ENCODE assay signal across 8 mouse cellular contexts in the genomic region with DNA sequence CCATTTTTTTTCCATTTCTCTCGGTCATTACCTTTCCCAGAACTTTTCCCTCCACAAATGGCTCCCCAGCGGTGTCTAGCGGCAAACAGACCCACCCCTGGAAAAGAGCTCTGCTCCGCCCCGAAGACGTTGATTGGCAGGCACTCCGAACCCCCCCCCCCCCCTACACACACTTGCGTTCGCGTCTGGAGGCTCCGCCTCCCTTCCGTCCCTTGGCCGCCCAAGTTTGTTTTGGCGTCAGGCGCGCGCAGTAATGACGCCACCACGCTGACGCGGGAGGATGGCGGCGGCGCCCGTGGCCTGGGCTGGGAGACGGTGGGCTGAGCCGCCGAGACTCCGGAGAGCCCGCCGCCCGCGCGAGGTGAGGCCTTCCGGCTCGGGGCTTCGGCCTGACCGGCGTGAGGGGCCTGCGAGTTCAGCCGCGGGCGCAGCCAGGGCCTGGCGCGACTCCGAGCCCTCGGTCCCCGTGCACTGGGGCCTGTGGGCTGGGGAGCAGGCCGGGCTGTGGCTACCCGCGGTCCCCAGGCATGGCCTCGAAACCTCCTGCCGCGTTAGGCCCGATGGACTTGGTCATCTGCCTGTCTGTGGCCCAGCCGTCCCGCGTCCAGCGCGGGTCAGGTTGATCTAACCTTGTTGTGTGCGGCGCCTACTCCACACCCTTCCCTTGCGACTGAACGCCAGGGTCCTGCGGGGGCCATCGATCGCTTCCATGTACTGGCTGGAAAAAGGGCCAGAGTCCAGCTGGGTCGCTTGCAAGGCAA. TPM values are rescaled to one million over a fixed set of nuclear protein-coding genes. Genes with fewer than 3 reads are reported as not detected.
A peak's percentile ranks its signal among the peaks of the same experiment; 100 is the strongest.
DNase-seq lines count a peak whose midpoint lies in the region; ATAC-seq and TF ChIP-seq lines count a peak whose summit lies in the region.

Gene Pskh1 (plus strand): TSS at position 262 of the 761 bp plus-strand sequence.

- peaks cover 0 to 19% of the 10 kb centered on the region in 2 experiments; a peak in 2 of 4 replicates for H3K4me1 ChIP-seq in CH12.LX (ENCODE audit: control insufficient read depth in 1 of 2, insufficient read depth in 2 of 2)
- H3K4me1 ChIP-seq in forebrain, embryonic 11.5 days (replicated peaks; ENCODE audit: control insufficient read depth, insufficient read depth, low read length): peaks cover 2% of the 10 kb centered on the region; the same call in 1 of the 2 replicates
- H3K4me1 ChIP-seq in heart, embryonic 16.5 days (ENCODE audit: control insufficient read depth, insufficient read depth, low read length): peaks cover 9% of the 10 kb centered on the region
- peaks cover 21% of the 10 kb centered on the region for H3K4me1 ChIP-seq in liver, embryonic 15.5 days (replicated peaks)
- peaks cover 7% of the 10 kb centered on the region for H3K4me1 ChIP-seq in neural tube, embryonic 12.5 days

- H3K4me2 ChIP-seq in CH12.LX (ENCODE audit: insufficient read depth, low read depth, poor library complexity, severe bottlenecking): peak within 1 kb of the TSS; percentile 72
- H3K4me2 ChIP-seq in forebrain, embryonic 11.5 days (ENCODE audit: low read depth, low read length, severe bottlenecking): peak within 1 kb of the TSS; percentile 86
- H3K4me2 ChIP-seq in heart, embryonic 16.5 days (ENCODE audit: low read depth, low read length): peak within 1 kb of the TSS; percentile 84
- peak within 1 kb of the TSS; percentile 77 for H3K4me2 ChIP-seq in liver, embryonic 15.5 days
- H3K4me2 ChIP-seq in neural tube, embryonic 12.5 days (replicated peaks): peak within 1 kb of the TSS; percentile 93

- TF ChIP-seq CTCF in CH12.LX (conservative IDR thresholded peaks at IDR 0.05 in 1 of 2, IDR thresholded peaks at IDR 0.05 in 1 of 2; ENCODE audit: low read depth in 2 of 2, low read length in 2 of 2): no peak

- ATAC-seq in forebrain, embryonic 11.5 days (replicated peaks; ENCODE audit: low FRiP score): peak; percentile 94
- ATAC-seq in heart, embryonic 16.5 days (replicated peaks; ENCODE audit: extremely low read depth, insufficient read depth, low FRiP score): peak; percentile 96
- peak; percentile 93 for ATAC-seq in liver, embryonic 15.5 days (ENCODE audit: insufficient read depth)
- ATAC-seq in neural tube, embryonic 12.5 days (ENCODE audit: low FRiP score, low read depth): peak; percentile 97

- peaks cover 0 to 22% of the 10 kb centered on the region in 2 experiments for H3K36me3 ChIP-seq in CH12.LX (replicated peaks in 1 of 2; ENCODE audit: control insufficient read depth in 1 of 2, insufficient read depth in 1 of 2, low read length in 1 of 2)
- H3K36me3 ChIP-seq in forebrain, embryonic 11.5 days (ENCODE audit: control insufficient read depth, insufficient read depth, low read length): no peaks in the 10 kb centered on the region
- H3K36me3 ChIP-seq in heart, embryonic 16.5 days (ENCODE audit: control insufficient read depth, insufficient read depth): no peaks in the 10 kb centered on the region
- no peaks in the 10 kb centered on the region for H3K36me3 ChIP-seq in liver, embryonic 15.5 days (replicated peaks)
- H3K36me3 ChIP-seq in neural tube, embryonic 12.5 days: no peaks in the 10 kb centered on the region

- peak within 1 kb of the TSS; percentile 5; the same call in 1 of the 2 replicates for H3K27ac ChIP-seq in CH12.LX (ENCODE audit: insufficient read depth, low read depth)
- H3K27ac ChIP-seq in forebrain, embryonic 11.5 days (ENCODE audit: low read depth, low read length): peak within 1 kb of the TSS; percentile 57
- peak within 1 kb of the TSS; percentile 89 for H3K27ac ChIP-seq in heart, embryonic 16.5 days (ENCODE audit: low read length)
- peak within 1 kb of the TSS; percentile 96 for H3K27ac ChIP-seq in liver, embryonic 15.5 days (replicated peaks)
- H3K27ac ChIP-seq in neural tube, embryonic 12.5 days: peak within 1 kb of the TSS; percentile 64; the same call in 1 of the 2 replicates

- no peaks in the 10 kb centered on the region for H3K27me3 ChIP-seq in CH12.LX (replicated peaks)
- no peaks in the 10 kb centered on the region for H3K27me3 ChIP-seq in forebrain, embryonic 11.5 days (ENCODE audit: control insufficient read depth, insufficient read depth, low read length)
- no peaks in the 10 kb centered on the region for H3K27me3 ChIP-seq in heart, embryonic 16.5 days (ENCODE audit: control insufficient read depth, insufficient read depth, low read length)
- H3K27me3 ChIP-seq in liver, embryonic 15.5 days: no peaks in the 10 kb centered on the region
- no peaks in the 10 kb centered on the region for H3K27me3 ChIP-seq in neural tube, embryonic 12.5 days (replicated peaks)

- under 1% methylated on average over 68 of the region's 68 CpGs for WGBS in forebrain, embryonic 11.5 days
- under 1% methylated on average over 59 of the region's 68 CpGs for WGBS in heart, embryonic 16.5 days
- under 1% methylated on average over 68 of the region's 68 CpGs for WGBS in liver, embryonic 15.5 days (ENCODE audit: insufficient replicate concordance)
- WGBS in neural tube, embryonic 12.5 days: under 1% methylated on average over 68 of the region's 68 CpGs

- H3K79me2 ChIP-seq in CH12.LX (replicated peaks; ENCODE audit: control insufficient read depth, extremely low read depth, insufficient read depth, poor library complexity, severe bottlenecking): peaks cover 8% of the 10 kb centered on the region; the same call in 1 of the 2 replicates

- no peak for TF ChIP-seq RAD21 in CH12.LX (IDR thresholded peaks at IDR 0.05; ENCODE audit: low read depth, low read length)

- peak within 1 kb of the TSS; percentile 86 for H3K9ac ChIP-seq in CH12.LX (ENCODE audit: insufficient read depth, low read depth)
- peak within 1 kb of the TSS; percentile 98 for H3K9ac ChIP-seq in forebrain, embryonic 11.5 days (ENCODE audit: low read length)
- peak within 1 kb of the TSS; percentile 99 for H3K9ac ChIP-seq in heart, embryonic 16.5 days (ENCODE audit: low read length)
- peak within 1 kb of the TSS; percentile 99 for H3K9ac ChIP-seq in liver, embryonic 15.5 days
- H3K9ac ChIP-seq in neural tube, embryonic 12.5 days: peak within 1 kb of the TSS; percentile 96

- no peaks in the 10 kb centered on the region for H3K9me3 ChIP-seq in CH12.LX (replicated peaks; ENCODE audit: low read length)
- no peaks in the 10 kb centered on the region for H3K9me3 ChIP-seq in forebrain, embryonic 11.5 days (ENCODE audit: control insufficient read depth, low read length)
- H3K9me3 ChIP-seq in heart, embryonic 16.5 days (replicated peaks; ENCODE audit: control insufficient read depth, low read length): no peaks in the 10 kb centered on the region
- no peaks in the 10 kb centered on the region for H3K9me3 ChIP-seq in liver, embryonic 15.5 days (replicated peaks)
- H3K9me3 ChIP-seq in neural tube, embryonic 12.5 days: no peaks in the 10 kb centered on the region

- TF ChIP-seq EP300 in CH12.LX (IDR thresholded peaks at IDR 0.05; ENCODE audit: low read length): no peak

- in situ Hi-C loops in CH12.LX (cut with MboI; ENCODE audit: low pct_ligation_motif_present, low pct_unique_long_range_greater_than_20kb, low sequenced_read_pairs): no loop called here

- peak within 1 kb of the TSS; percentile 93 to 99 (median 95) for H3K4me3 ChIP-seq in CH12.LX (replicated peaks in 1 of 3; ENCODE audit: low read depth in 2 of 3, low read length in 2 of 3, poor library complexity in 1 of 3)
- peak within 1 kb of the TSS; percentile 90 for H3K4me3 ChIP-seq in forebrain, embryonic 11.5 days (ENCODE audit: low read depth, low read length)
- H3K4me3 ChIP-seq in heart, embryonic 16.5 days (ENCODE audit: low read length): peak within 1 kb of the TSS; percentile 92
- H3K4me3 ChIP-seq in liver, embryonic 15.5 days (replicated peaks): peak within 1 kb of the TSS; percentile 97
- H3K4me3 ChIP-seq in neural tube, embryonic 12.5 days: peak within 1 kb of the TSS; percentile 96

- dilution Hi-C loops in CH12.LX (cut with MboI; ENCODE audit: extremely low pct_ligation_motif_present, extremely low pct_unique_long_range_greater_than_20kb, low sequenced_read_pairs): no loop called here

- peak; percentile 86 for TF ChIP-seq POLR2A in CH12.LX (IDR thresholded peaks at IDR 0.05; ENCODE audit: low read depth, low read length)

- peak; percentile 92 for DNase-seq in CH12.LX (ENCODE audit: extremely low read depth)
- peak; percentile 90 for DNase-seq in c-Kit-positive CD71-positive TER-119-negative erythroid progenitor cells, embryonic 14.5 days (ENCODE audit: low read depth)
- DNase-seq in forebrain, embryonic 11.5 days (ENCODE audit: low spot score): peak; percentile 96
- peak; percentile 93 to 96 for DNase-seq in kidney, postnatal 36 days
- peak; percentile 87 for DNase-seq in telencephalon, adult 2 months (ENCODE audit: low read depth, low spot score)

TF ChIP-seq in CH12.LX, 34 proteins besides CTCF, POLR2A, EP300 and RAD21 (continues in another document):
- TF ChIP-seq ELF1 (IDR thresholded peaks at IDR 0.05; ENCODE audit: low read depth, low read length) (peak; percentile 73), MEF2A (IDR thresholded peaks at IDR 0.05; ENCODE audit: borderline replicate concordance, low read depth, low read length) (peak; percentile 64; the same call in 1 of the 2 replicates), TBP (conservative IDR thresholded peaks at IDR 0.05; ENCODE audit: low read depth, low read length) (no peak), E2F4 (IDR thresholded peaks at IDR 0.05; ENCODE audit: insufficient replicate concordance, low read depth, low read length) (0 out of 2 replicates have a peak, but pooled peaks have one; percentile 57), ETS1 (conservative IDR thresholded peaks at IDR 0.05; ENCODE audit: low read depth, low read length) (no peak; the same call in 1 of the 2 replicates), ZNF384 (IDR thresholded peaks at IDR 0.05; ENCODE audit: low read depth, low read length) (peak; percentile 49; the same call in 1 of the 2 replicates), CHD1 (IDR thresholded peaks at IDR 0.05; ENCODE audit: low read depth, low read length) (no peak), TCF12 (IDR thresholded peaks at IDR 0.05; ENCODE audit: low read depth, low read length) (peak; percentile 88), NELFE (IDR thresholded peaks at IDR 0.05; ENCODE audit: low read depth, low read length) (peak; percentile 83), GABPA (IDR thresholded peaks at IDR 0.05; ENCODE audit: insufficient replicate concordance, low read depth, low read length) (peak; percentile 96), UBTF (IDR thresholded peaks at IDR 0.05; ENCODE audit: low read depth, low read length) (0 out of 2 replicates have a peak, but pooled peaks have one; percentile 56), JUND (conservative IDR thresholded peaks at IDR 0.05; ENCODE audit: low read depth, low read length) (no peak)

RNA-seq across cellular contexts. Expression of gene Pskh1, which starts in this region (rescaled TPM):
- total RNA-seq in CH12.LX (2012; rRNA removed) (12.2 and 12.9 TPM in 2 replicates), CH12.LX (2014; rRNA removed) (10.5 and 11.0 TPM in 2 replicates)
- polyA plus RNA-seq in CH12.LX (2012; ENCODE audit: insufficient read length, low read depth): 11.5 and 12.3 TPM in 2 replicates
- polyA plus RNA-seq in forebrain, embryonic 11.5 days (2014; fragmentation: Nextera tagmentation; extraction: Ambion mirVana): 22.1 and 23.1 TPM in 2 replicates
- polyA plus RNA-seq in heart, embryonic 16.5 days (2015; fragmentation: Nextera tagmentation; extraction: Ambion mirVana): 22.8 and 25.1 TPM in 2 replicates
- polyA plus RNA-seq in liver, embryonic 15.5 days (2015; fragmentation: Nextera tagmentation; extraction: Ambion mirVana): 10.3 and 12.5 TPM in 2 replicates
- polyA plus RNA-seq in neural tube, embryonic 12.5 days (2016; fragmentation: Nextera tagmentation; extraction: Ambion mirVana): 20.0 and 20.8 TPM in 2 replicates

Comparison
In these comparisons a context has a peak if more than half of its experiments do, and no peak if none do; other contexts are left out.
1. Peak in every context shown above with its lines: DNase-seq, ATAC-seq, H3K4me3 ChIP-seq and H3K27ac ChIP-seq.
2. H3K27ac ChIP-seq: peak in every context shown above with its lines; median percentile 96 in liver, embryonic 15.5 days; 89 in heart, embryonic 16.5 days; 64 in neural tube, embryonic 12.5 days; 57 in forebrain, embryonic 11.5 days; 5 in CH12.LX.